Mouse (Mus musculus): Measurements from ENCODE around the gene Msx2.

DNA sequence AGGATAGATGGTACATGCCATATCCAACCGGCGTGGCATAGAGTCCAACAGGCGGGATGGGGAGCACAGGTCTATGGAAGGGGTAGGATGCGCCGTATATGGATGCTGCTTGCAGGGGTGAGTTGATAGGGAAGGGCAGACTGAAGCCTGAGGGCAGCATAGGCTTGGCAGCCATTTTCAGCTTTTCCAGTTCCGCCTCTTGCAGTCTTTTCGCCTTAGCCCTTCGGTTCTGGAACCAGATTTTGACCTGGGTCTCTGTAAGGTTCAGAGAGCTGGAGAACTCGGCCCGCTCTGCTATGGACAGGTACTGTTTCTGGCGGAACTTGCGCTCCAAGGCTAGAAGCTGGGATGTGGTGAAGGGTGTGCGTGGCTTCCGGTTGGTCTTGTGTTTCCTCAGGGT is 4.7 kb downstream of the Msx2 start:
- no peak for TF ChIP-seq POLR2A (IDR thresholded peaks at IDR 0.05; ENCODE audit: control insufficient read depth, extremely low read depth, insufficient read depth, low read length, poor library complexity)
- no peak for TF ChIP-seq CTCF (IDR thresholded peaks at IDR 0.05; ENCODE audit: borderline replicate concordance, control insufficient read depth, extremely low read depth, insufficient read depth, low read length, poor library complexity)
